Mouse (Mus musculus) megakaryocyte, embryonic 14.5 days (primary cell): ENCODE results near the gene Ryk.

Experiments used
- FLI1 ChIP-seq: IDR thresholded peaks from 2 replicates; pipeline ENCODE4 v1.6.1; 2012; ENCODE audit warnings: low read length, inconsistent platforms, mixed read lengths
- GATA1 ChIP-seq: IDR thresholded peaks from 3 replicates; pipeline ENCODE4 v1.6.1; 2012; ENCODE audit warnings: mixed read lengths, low read length, inconsistent platforms, borderline replicate concordance

- TF ChIP-seq GATA1 (no peak), FLI1 (no peak)
Observed at GRCm38 (mm10) chr9:102789491-102789890, 45.2 kb upstream of the Ryk start.
